9 mouse cellular contexts compared by ENCODE assay signal in genomic region chr15:25731053-25731452, GRCm38 (mm10).
DNase-seq lines count a peak whose midpoint lies in the region; ATAC-seq and TF ChIP-seq lines count a peak whose summit lies in the region.
"Had no signal": no experiment of that assay in that cellular context is flagged by ENCODE, and none has a peak within 500 bp of the region (broad histone marks: within the 10 kb centered on the region; RNA-seq: fewer than 3 reads in every experiment).

No protein-coding gene starts in this region.

- DNase-seq in embryo, embryonic 10 days (ENCODE audit: low spot score): peak; percentile 48
- DNase-seq in embryo, embryonic 9.5 days (ENCODE audit: extremely low spot score): no peak
- peak; percentile 46 for DNase-seq in lung, embryonic 14.5 days
- DNase-seq in lung, adult 18-20 months: no peak
- DNase-seq in right cerebral cortex, postnatal 14 days: peak; percentile 30
- DNase-seq in layer of hippocampus, adult 8-10 months (ENCODE audit: low spot score in 2 of 2): no peak
- DNase-seq: heart, postnatal 36 days had no signal

- no peaks in the 10 kb centered on the region for H3K27me3 ChIP-seq in lung, embryonic 14.5 days (ENCODE audit: insufficient read depth, low read length)
- no peaks in the 10 kb centered on the region for H3K27me3 ChIP-seq in hindbrain, embryonic 12.5 days

- H3K4me2 ChIP-seq in lung, embryonic 14.5 days: no peak overlapping the region
- no peak overlapping the region for H3K4me2 ChIP-seq in hindbrain, embryonic 12.5 days (replicated peaks)

- TF ChIP-seq CTCF in lung, embryonic 14.5 days (IDR thresholded peaks at IDR 0.05; ENCODE audit: low read depth): peak; percentile 49

- no peak for ATAC-seq in lung, embryonic 14.5 days (ENCODE audit: insufficient read depth)
- peak; percentile 32 for ATAC-seq in hindbrain, embryonic 12.5 days (ENCODE audit: low FRiP score)
- ATAC-seq in CD4-positive, CD25-positive, alpha-beta regulatory T cell, adult 4 months: no peak

- no peaks in the 10 kb centered on the region for H3K4me1 ChIP-seq in lung, embryonic 14.5 days (ENCODE audit: insufficient read depth)
- no peaks in the 10 kb centered on the region for H3K4me1 ChIP-seq in hindbrain, embryonic 12.5 days

- H3K36me3 ChIP-seq in lung, embryonic 14.5 days (ENCODE audit: insufficient read depth): peaks cover 65% of the 10 kb centered on the region
- H3K36me3 ChIP-seq in hindbrain, embryonic 12.5 days: 0 out of 2 replicates have a peak, but pooled peaks cover 3% of the 10 kb centered on the region

- no peaks in the 10 kb centered on the region for H3K9me3 ChIP-seq in lung, embryonic 14.5 days (ENCODE audit: low read depth, low read length)
- no peaks in the 10 kb centered on the region for H3K9me3 ChIP-seq in hindbrain, embryonic 12.5 days (replicated peaks)

- H3K4me3 ChIP-seq in lung, embryonic 14.5 days (ENCODE audit: low read depth, low read length): no peak overlapping the region
- no peak overlapping the region for H3K4me3 ChIP-seq in hindbrain, embryonic 12.5 days

- H3K9ac ChIP-seq in lung, embryonic 14.5 days: no peak overlapping the region
- H3K9ac ChIP-seq in hindbrain, embryonic 12.5 days: no peak overlapping the region

- 56% methylated on average over 9 of the region's 9 CpGs for WGBS in lung, embryonic 14.5 days
- WGBS in hindbrain, embryonic 12.5 days: 48% methylated on average over 9 of the region's 9 CpGs

- H3K27ac ChIP-seq in lung, embryonic 14.5 days (ENCODE audit: low read depth): no peak overlapping the region
- H3K27ac ChIP-seq in hindbrain, embryonic 12.5 days: no peak overlapping the region

Comparison
In these comparisons a context has a peak if more than half of its experiments do, and no peak if none do; other contexts are left out.
1. DNase-seq: peak in embryo, embryonic 10 days (single experiment), lung, embryonic 14.5 days (single experiment) and right cerebral cortex, postnatal 14 days (single experiment); none in embryo, embryonic 9.5 days (single experiment), lung, adult 18-20 months (0 of 2) and layer of hippocampus, adult 8-10 months (0 of 2).